Mouse (Mus musculus) erythroblast, embryonic 14.5 days (primary cell): ENCODE results near the gene Chil5.

Source experiments
- GATA1 ChIP-seq: IDR thresholded peaks from 2 replicates; pipeline ENCODE4 v1.6.1; 2012; ENCODE audit warnings: low read length, inconsistent platforms, mixed read lengths
- TAL1 ChIP-seq: IDR thresholded peaks from 3 replicates; pipeline ENCODE4 v1.6.1; 2012; ENCODE audit warnings: low read length, inconsistent platforms, mixed read lengths

- TF ChIP-seq GATA1 (no peak), TAL1 (no peak)
These were observed 40.8 kb downstream of the Chil5 start for GRCm38 (mm10) chr3:105991653-105992283.
